Mouse (Mus musculus) embryonic facial prominence, embryonic 14.5 days (tissue): ENCODE data around the gene Tmem115. TPM values are rescaled to one million over a fixed set of nuclear protein-coding genes. Genes with fewer than 3 reads are reported as not detected.
"Not testable (repeated sequence)": the region's sequence is repeated elsewhere in the genome, so short reads cannot be mapped to it uniquely, and the experiment has no call there.

Experiments used
- ATAC-seq: fragments of 200-750 bp; cut with Nextera tagmentation; 2 replicates; pipeline ENCODE4 v1.8.0; 2017; ENCODE audit warnings: low read depth, moderate number of reproducible peaks, moderate TSS enrichment
- DNase-seq: peaks from one replicate; pipeline ENCODE4 v3.0.0-alpha.2; 2015; ENCODE audit warnings: low spot score
- H3K27ac ChIP-seq: fragments of 300-500 bp; sonication (generic); replicated peaks from 2 replicates; pipeline ENCODE4 v1.5.1; 2014; ENCODE audit warnings: low read depth, mild to moderate bottlenecking, low read length, moderate library complexity
- H3K27me3 ChIP-seq: fragments of 300-500 bp; sonication (generic); replicated peaks from 2 replicates; pipeline ENCODE4 v1.6.1; 2014; ENCODE audit warnings: low read length; ENCODE audit not compliant: control insufficient read depth, insufficient read depth
- H3K36me3 ChIP-seq: fragments of 300-500 bp; sonication (generic); 2 replicates; pipeline ENCODE4 v1.6.1; 2014; ENCODE audit warnings: low read length, mixed read lengths; ENCODE audit not compliant: control insufficient read depth, insufficient read depth
- H3K4me1 ChIP-seq: fragments of 300-500 bp; sonication (generic); 2 replicates; pipeline ENCODE4 v1.6.1; 2014; ENCODE audit warnings: antibody characterized with exemption, low read length; ENCODE audit not compliant: control insufficient read depth, insufficient read depth
- H3K4me2 ChIP-seq: fragments of 300-500 bp; sonication (generic); 2 replicates; pipeline ENCODE4 v1.6.1; 2014; ENCODE audit warnings: low read depth, mild to moderate bottlenecking, low read length, moderate library complexity, mixed read lengths
- H3K4me3 ChIP-seq: fragments of 300-500 bp; sonication (generic); 2 replicates; pipeline ENCODE4 v1.5.1; 2014; ENCODE audit warnings: low read depth, mild to moderate bottlenecking, low read length
- H3K9ac ChIP-seq: fragments of 300-500 bp; sonication (generic); 2 replicates; pipeline ENCODE4 v1.6.1; 2014; ENCODE audit warnings: low read depth, mild to moderate bottlenecking, low read length, moderate library complexity, mixed read lengths
- H3K9me3 ChIP-seq: fragments of 300-500 bp; sonication (generic); 2 replicates; pipeline ENCODE4 v1.6.1; 2016; ENCODE audit warnings: low read length; ENCODE audit not compliant: control insufficient read depth
- WGBS: fragments of 180-500 bp; shearing (Covaris S2); extraction: QIAGEN DNeasy Blood & Tissue Kit; methylation state at CpG from one replicate; pipeline ENCODE4 v1.1.7; 2014; 5-methylcytosine and 5-hydroxymethylcytosine counted together
- polyA plus RNA-seq: library from polyadenylated mRNA; unstranded; fragments of >200 nt; fragmentation: Nextera tagmentation; extraction: Ambion mirVana; gene quantifications from 2 replicates; pipeline ENCODE4 v1.2.1, GENCODE M21; 2014

Tmem115 gene
- polyA plus RNA-seq, 1 experiment from 2014 or later: 53.1 TPM

- H3K4me2 ChIP-seq: peak overlapping the region; percentile 63
These were observed 34.9 kb downstream of the Tmem115 start for GRCm38 (mm10) chr9:107568331-107569261.

DNA sequence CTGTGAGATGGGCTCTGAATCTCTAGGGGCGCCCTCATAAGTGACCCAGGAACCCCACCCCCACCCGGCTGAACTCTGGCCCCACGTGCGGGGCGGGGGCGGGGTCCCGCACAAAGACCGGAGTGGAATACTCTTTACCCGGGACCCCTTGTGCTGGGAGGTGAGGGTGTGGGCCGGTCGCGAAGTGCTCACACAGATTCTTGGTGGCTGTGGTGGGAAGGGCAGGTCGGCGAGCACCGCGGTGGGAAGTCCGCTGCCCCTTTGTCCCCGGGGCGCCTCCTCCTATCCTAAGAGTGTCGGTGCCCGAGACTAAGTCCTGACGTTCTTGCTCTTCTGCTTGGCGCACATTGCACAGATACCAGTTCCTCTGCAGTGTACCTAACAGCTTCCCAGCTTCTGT, 35.5 kb downstream of the Tmem115 start:
- peak overlapping the region; percentile 88 for H3K27ac ChIP-seq
- 0% methylated on average over 16 of the region's 23 CpGs for WGBS
- H3K27me3 ChIP-seq: no peaks in the 10 kb centered on the region
- DNase-seq: no peak
- H3K4me3 ChIP-seq: peak overlapping the region; percentile 52
- H3K9me3 ChIP-seq: no peaks in the 10 kb centered on the region
- H3K4me2 ChIP-seq: peak overlapping the region; percentile 63
- H3K9ac ChIP-seq: peak overlapping the region; percentile 66
- peak; percentile 5 for ATAC-seq
- peaks cover 56% of the 10 kb centered on the region for H3K36me3 ChIP-seq
- H3K4me1 ChIP-seq: peaks cover 24% of the 10 kb centered on the region

More at GRCm38 (mm10) chr9:107568331-107569261, 34.9 kb downstream of the Tmem115 start:
- Histone ChIP-seq H3K4me3 (peak overlapping the region; percentile 52), H3K27ac (peak overlapping the region; percentile 88), H3K4me1 (peaks cover 31% of the 10 kb centered on the region), H3K9me3 (no peaks in the 10 kb centered on the region), H3K36me3 (peaks cover 53% of the 10 kb centered on the region), H3K27me3 (no peaks in the 10 kb centered on the region), H3K9ac (peak overlapping the region; percentile 66)
- DNase-seq (peak; percentile 95), ATAC-seq (peak; percentile 87)
- under 1% methylated on average over 41 of the region's 41 CpGs for WGBS

DNA sequence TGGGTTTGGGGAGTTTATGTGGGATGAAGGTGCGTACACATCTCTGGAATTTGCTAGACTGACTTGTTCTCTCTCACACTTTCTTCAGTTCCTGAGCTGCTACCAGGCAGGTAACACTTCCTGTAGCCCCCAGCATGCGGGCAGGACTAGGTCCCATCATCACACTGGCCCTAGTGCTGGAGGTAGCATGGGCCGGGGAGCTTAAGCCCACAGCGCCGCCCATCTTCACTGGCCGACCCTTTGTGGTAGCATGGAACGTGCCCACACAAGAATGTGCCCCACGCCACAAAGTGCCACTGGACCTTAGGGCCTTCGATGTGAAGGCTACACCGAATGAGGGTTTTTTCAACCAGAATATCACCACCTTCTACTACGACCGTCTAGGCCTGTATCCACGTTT, 36.3 kb downstream of the Tmem115 start:
- Histone ChIP-seq H3K27me3 (no peaks in the 10 kb centered on the region), H3K36me3 (peaks cover 56% of the 10 kb centered on the region), H3K27ac (peak overlapping the region; percentile 88; the same call in 1 of the 2 replicates), H3K4me3 (peak overlapping the region; percentile 52), H3K9ac (peak overlapping the region; percentile 66), H3K4me1 (peaks cover 24% of the 10 kb centered on the region), H3K4me2 (peak overlapping the region; percentile 63), H3K9me3 (no peaks in the 10 kb centered on the region)
- 41% methylated on average over 13 of the region's 13 CpGs for WGBS
- DNase-seq (no peak), ATAC-seq (no peak)

DNA sequence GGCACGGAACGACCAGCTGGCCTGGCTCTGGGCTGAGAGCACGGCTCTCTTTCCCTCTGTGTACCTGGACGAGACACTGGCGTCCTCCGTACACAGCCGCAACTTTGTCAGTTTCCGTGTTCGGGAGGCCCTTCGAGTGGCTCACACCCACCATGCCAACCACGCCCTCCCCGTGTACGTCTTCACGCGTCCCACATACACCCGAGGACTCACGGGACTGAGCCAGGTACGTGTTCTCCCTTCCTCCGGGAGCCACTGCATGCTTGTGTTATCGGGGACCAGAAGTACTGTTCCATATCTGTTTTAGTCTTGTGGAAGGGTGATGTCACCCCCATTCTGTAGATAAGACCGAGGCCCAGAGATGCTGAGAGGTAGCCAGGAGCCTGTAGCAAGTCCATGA, 37.1 kb downstream of the Tmem115 start:
- no peak for ATAC-seq
- 94% methylated on average over 21 of the region's 21 CpGs for WGBS
- Histone ChIP-seq H3K27ac (no peak overlapping the region), H3K9ac (peak overlapping the region; percentile 66), H3K27me3 (no peaks in the 10 kb centered on the region), H3K9me3 (no peaks in the 10 kb centered on the region), H3K4me1 (peaks cover 24% of the 10 kb centered on the region), H3K4me3 (peak overlapping the region; percentile 52; the same call in 1 of the 2 replicates), H3K4me2 (peak overlapping the region; percentile 63), H3K36me3 (peaks cover 50% of the 10 kb centered on the region)
- no peak for DNase-seq

DNA sequence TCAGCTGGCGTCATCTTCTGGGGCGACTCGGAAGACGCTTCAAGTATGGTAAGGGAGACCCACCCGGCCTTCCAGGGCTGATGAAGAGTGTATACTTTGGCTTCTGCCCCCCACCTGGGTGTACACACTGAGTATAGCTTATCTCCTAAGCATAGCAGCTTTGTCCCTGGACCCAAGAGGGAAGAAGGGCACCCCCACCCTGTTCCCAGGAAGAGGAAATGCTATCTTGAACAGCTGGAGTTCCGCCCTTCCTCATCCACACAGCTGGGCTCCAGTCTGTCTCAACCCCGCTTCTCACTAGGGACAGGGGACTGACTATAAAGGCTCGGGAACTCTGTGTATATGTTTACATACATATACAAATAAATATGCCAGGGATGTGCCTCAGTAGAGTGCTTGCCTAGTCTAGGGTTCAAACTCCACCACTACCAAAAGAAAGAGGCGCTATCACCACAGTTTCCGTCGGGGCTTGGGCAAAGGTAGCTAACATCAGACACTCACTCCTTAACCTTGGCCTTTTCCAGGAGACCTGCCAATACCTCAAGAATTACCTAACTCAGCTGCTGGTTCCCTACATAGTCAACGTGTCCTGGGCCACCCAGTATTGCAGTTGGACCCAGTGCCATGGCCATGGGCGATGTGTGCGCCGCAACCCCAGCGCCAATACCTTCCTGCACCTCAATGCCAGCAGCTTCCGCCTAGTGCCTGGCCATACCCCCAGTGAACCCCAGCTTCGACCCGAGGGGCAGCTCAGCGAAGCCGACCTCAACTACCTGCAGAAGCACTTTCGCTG, 38.0 kb downstream of the Tmem115 start:
- Histone ChIP-seq H3K27ac (no peak overlapping the region), H3K9ac (0 out of 2 replicates have a peak overlapping the region, but pooled peaks have one; percentile 20), H3K4me3 (no peak overlapping the region), H3K4me1 (peaks cover 28% of the 10 kb centered on the region), H3K36me3 (peaks cover 44% of the 10 kb centered on the region), H3K27me3 (no peaks in the 10 kb centered on the region), H3K4me2 (no peak overlapping the region), H3K9me3 (no peaks in the 10 kb centered on the region)
- 95% methylated on average over 22 of the region's 22 CpGs for WGBS
- DNase-seq (no peak), ATAC-seq (no peak)

- 94% methylated on average over 2 of the region's 2 CpGs for WGBS
- Histone ChIP-seq H3K4me2 (no peak overlapping the region), H3K4me1 (peaks cover 28% of the 10 kb centered on the region), H3K4me3 (no peak overlapping the region), H3K27me3 (no peaks in the 10 kb centered on the region), H3K9ac (no peak overlapping the region), H3K36me3 (peaks cover 44% of the 10 kb centered on the region), H3K9me3 (no peaks in the 10 kb centered on the region), H3K27ac (no peak overlapping the region)
- ATAC-seq (no peak), DNase-seq (no peak)
These were observed 38.5 kb downstream of the Tmem115 start for GRCm38 (mm10) chr9:107572327-107572662.

- not testable (repeated sequence) for H3K27ac ChIP-seq, H3K4me3 ChIP-seq, H3K9me3 ChIP-seq, H3K4me2 ChIP-seq, H3K9ac ChIP-seq, DNase-seq, ATAC-seq, H3K27me3 ChIP-seq
- 86% methylated on average over 6 of the region's 6 CpGs for WGBS
- Histone ChIP-seq H3K36me3 (peaks cover 44% of the 10 kb centered on the region), H3K4me1 (peaks cover 23% of the 10 kb centered on the region)
These were observed 40.0 kb downstream of the Tmem115 start for GRCm38 (mm10) chr9:107573774-107574173.

DNA sequence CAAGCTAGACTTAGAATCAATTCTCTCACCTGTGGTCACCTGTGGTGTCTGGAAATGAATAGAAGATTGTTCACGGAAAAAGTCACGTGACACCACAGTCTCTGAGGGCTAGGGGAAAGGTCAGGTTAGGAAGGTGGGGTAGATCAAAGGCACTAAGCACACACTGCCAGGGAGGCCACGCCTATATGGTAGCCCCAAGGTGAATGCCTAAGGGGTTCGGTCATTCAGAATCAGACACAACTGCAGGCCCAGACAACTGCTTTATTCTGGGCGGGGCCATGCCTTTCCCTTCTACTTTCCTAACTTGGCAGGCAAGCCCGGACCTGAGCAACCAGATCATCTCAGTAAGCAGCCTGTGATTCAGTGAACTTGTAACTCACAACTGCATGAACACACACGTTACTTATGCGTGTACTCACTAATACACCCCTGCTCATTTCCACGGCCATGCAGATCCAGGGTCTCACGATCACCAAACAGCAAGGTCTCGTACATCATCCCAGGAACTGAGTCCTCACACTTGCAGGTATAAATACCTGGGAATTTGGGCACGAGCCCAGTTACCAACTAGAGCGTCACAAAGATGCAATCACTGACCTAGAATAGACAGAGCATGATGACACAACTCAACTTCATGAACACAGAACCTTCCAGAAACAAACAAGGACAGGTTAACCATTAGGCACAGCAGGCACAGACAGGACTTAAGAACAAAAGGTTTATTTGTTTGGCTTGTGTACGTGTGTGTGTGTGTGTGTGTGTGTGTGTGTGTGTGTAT, 42.0 kb downstream of the Tmem115 start:
- Histone ChIP-seq H3K4me2 (no peak overlapping the region), H3K4me1 (peaks cover 12% of the 10 kb centered on the region), H3K27me3 (no peaks in the 10 kb centered on the region), H3K4me3 (no peak overlapping the region), H3K36me3 (peaks cover 40% of the 10 kb centered on the region), H3K27ac (peak overlapping the region; percentile 82), H3K9ac (no peak overlapping the region), H3K9me3 (no peaks in the 10 kb centered on the region)
- ATAC-seq (peak; percentile 17; the same call in 1 of the 2 replicates), DNase-seq (peak; percentile 88)
- WGBS: 71% methylated on average over 14 of the region's 14 CpGs
